Mouse (Mus musculus): Measurements from ENCODE around the gene 3110082I17Rik.

DNA sequence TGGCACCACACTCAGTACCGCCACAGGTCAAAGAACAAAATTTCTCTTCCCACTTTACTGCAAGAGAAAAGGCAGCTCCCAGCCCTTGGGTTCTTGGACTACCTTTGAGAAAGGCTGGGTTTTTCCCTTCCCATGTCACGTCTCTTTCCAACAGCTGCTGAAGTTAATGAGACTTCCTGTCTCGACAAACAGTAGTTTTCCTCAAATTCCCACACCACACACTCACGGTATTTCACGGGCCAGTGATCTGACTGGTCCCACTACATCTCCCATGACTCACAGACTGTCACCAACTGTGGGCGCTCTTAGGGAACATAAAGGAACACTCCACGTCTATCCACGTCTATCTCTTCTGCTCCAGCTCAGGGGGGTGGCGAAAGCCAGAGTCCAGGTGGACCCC is 35.1 kb downstream of the 3110082I17Rik start:
- TF ChIP-seq CTCF (IDR thresholded peaks at IDR 0.05; ENCODE audit: low read depth, low read length) (no peak), TAL1 (conservative IDR thresholded peaks at IDR 0.05; ENCODE audit: low read depth, low read length) (no peak)
